Mouse (Mus musculus): ENCODE results near the gene Rsrc1.
"Not testable (repeated sequence)": the region's sequence is repeated elsewhere in the genome, so short reads cannot be mapped to it uniquely, and the experiment has no call there.

DNA sequence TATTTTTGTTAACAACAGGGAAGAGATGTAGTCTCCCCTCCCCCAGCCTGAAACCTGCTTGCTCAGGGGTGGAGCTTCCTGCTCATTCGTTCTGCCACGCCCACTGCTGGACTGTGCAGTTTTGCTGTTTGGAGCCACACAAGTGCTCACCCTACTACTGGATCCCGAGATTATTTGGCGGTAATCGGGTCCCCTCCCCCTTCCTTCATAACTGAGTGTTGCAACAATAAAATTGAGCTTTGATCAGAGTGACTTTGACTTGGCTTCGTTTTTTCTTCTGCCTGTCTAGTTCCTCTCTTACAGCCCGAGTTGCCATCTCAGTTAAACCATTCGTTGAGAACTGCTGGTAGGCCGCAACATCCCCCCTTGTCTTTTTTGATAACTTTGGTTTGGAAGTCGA is 261.3 kb downstream of the Rsrc1 start:
- TF ChIP-seq EP300, CTCF (IDR thresholded peaks at IDR 0.05; ENCODE audit: low read depth): not testable (repeated sequence)
